Mouse (Mus musculus): ENCODE data around the gene Inppl1.

GRCm38 (mm10) chr7:101870629-101871028 lies 32.6 kb upstream of the Inppl1 start, which contains the start of gene Folr1:
- TF ChIP-seq CTCF (IDR thresholded peaks at IDR 0.05; ENCODE audit: borderline replicate concordance, insufficient read depth, low read length), result no peak
- TF ChIP-seq POLR2A (IDR thresholded peaks at IDR 0.05; ENCODE audit: low read depth, low read length), result no peak

Measured in embryonic fibroblast, embryonic 13.5 days (primary cell).